Mouse (Mus musculus) liver, adult 2 months (tissue): ENCODE measurements around the gene Rnf181.

ENCODE experiments used
- CTCF ChIP-seq: fragments of 200-500 bp; IDR thresholded peaks from 2 replicates; pipeline ENCODE4 v1.5.1; 2011; ENCODE audit warnings: low read depth, low read length, control low read depth
- POLR2A ChIP-seq: fragments of 200-500 bp; IDR thresholded peaks from 2 replicates; pipeline ENCODE4 v1.6.1; 2011; ENCODE audit warnings: low read length, control low read depth; ENCODE audit not compliant: insufficient read depth; ENCODE audit errors: extremely low read depth

GRCm38 (mm10) chr6:72364009-72364408 is 2.7 kb downstream of the Rnf181 start:
- TF ChIP-seq CTCF (peak; percentile 67), POLR2A (no peak)
